Mouse (Mus musculus): ENCODE results near the gene Sgsm1.
A peak's percentile ranks its signal among the peaks of the same experiment; 100 is the strongest.

Gene Sgsm1

DNA sequence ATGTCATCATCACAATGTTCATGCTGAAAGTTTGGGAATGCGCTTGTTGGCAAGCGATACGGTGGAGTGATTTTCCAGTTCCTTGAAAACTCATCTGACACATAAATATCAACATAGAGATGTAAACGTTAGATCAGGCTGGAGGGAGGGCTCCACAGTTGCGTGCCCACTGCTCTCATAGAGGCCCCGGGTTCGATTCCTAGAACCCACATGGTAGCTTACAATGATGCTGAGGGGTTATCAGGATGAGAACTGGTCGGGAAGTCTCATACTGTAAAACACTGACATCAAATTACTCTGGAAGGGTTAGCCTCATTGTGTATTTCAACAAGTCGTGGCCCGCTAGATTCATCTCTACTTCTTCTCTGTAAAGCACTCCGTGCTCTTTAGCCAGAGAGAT, 24.5 kb downstream of the Sgsm1 start:
- DNase-seq (ENCODE audit: low spot score in 2 of 2) = no peak

DNA sequence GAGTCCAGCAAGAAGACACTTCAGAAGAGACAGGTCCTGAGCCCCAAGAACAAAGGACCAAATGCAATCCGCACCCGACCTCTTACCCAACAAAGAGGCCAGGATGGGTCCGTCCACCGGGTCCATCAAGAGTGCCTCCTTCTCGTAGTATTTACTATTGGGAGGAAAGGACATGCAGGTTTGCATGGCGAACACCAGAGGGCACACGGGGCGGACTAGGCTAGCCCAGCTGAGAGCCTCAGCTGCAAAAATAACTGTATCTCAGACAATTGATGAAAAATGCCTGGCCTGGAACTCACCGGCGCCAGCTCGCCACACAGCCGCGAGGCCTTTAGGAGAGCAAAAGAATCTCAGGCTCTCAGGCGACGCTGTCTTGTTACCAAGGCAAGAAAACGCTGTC, 25.0 kb downstream of the Sgsm1 start:
- no peak for DNase-seq (ENCODE audit: low spot score in 2 of 2)

DNA sequence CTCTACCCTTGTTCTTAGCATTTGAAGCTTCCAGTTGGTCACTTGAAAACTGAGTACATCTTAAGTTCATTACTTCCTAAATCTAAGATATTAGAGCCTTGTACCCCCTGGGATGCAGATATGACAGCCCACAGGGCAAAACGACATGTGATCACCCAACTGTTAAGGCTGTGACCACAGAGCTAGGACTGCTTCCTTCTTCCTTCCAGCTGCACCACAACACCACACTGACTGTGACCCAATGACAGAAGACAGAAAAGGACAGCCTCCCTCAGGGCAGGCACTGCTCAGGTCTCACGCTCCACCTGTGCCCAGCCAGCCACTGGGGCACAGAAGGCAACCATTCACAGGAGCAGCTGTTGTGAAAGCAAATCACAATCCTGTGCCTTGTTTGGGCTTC, 26.9 kb downstream of the Sgsm1 start:
- peak; percentile 8 to 26 for DNase-seq (ENCODE audit: low spot score in 2 of 2)

DNA sequence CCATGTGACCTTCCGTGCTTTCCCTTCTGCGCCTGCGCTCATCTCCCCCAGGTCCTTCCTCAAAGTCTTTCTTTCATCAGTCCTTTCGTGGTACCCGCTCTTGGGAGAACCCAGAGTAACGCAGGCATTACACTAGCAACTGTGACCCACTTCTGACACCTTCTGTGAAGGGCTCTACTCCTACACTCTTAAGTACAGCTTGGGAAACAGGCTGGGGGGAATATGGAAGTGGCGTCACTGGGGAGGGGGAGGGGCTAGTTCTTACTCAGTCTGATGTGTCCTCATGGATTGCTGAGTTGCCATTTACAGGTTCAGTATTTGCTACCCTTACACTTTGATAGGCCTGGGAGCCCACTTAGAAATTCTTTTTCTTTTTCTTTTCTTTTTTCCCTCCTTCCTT, 29.0 kb downstream of the Sgsm1 start:
- DNase-seq (ENCODE audit: low spot score in 2 of 2) = no peak

DNA sequence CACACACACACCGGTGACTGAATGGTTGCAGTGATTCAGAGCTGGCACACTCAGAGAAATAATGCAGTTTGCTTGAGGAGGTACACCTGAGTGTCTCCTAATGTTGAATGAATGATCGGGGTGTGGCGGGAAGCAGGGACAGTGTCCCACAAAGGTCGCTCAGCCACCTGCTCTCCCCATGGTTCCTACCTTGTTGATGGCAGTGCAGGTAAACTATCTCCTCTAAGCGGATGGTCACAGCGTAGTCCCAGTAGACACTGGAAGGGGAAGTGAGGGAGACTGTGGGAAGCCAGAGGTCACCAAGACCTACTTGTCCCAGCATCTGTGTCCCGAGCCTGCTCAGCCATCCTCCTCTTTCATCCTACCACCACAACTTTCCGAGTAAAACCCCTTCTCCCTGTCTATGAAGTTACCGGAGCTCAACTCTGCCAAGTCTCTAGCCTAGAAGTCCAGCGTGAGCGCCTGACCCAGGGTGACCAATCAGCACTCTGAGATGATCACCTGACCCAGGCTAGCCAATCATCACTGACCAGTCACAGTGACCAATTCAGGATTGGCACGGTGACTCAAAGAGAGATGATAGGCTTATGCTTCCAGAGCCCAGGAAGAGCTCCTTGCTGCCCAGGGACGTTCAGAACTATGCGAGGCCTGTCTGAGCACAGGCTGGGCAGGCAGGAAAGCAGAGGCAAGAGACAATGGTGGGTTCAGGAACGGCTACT, 30.3 kb downstream of the Sgsm1 start:
- no peak for DNase-seq (ENCODE audit: low spot score in 2 of 2)

DNA sequence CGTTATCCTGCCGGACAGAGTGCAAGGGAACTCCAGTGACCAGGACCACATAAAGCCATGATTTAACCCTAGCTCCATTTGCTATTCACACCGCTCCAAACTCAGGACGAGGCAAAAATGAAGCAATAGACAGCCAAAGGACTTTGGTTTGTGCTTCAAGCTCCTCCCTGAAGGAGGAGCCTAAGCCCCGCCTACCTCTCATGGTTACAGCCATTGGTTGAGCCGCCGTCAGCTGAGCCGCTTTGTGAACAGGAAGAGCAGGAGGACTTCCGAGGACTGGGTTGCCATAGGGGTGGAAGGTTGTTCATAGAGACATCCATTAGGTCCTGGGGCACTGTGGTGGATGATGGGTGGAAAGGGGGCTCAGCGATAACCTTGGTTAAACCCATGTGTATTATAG, 34.7 kb downstream of the Sgsm1 start:
- no peak for DNase-seq (ENCODE audit: low spot score in 2 of 2)

DNA sequence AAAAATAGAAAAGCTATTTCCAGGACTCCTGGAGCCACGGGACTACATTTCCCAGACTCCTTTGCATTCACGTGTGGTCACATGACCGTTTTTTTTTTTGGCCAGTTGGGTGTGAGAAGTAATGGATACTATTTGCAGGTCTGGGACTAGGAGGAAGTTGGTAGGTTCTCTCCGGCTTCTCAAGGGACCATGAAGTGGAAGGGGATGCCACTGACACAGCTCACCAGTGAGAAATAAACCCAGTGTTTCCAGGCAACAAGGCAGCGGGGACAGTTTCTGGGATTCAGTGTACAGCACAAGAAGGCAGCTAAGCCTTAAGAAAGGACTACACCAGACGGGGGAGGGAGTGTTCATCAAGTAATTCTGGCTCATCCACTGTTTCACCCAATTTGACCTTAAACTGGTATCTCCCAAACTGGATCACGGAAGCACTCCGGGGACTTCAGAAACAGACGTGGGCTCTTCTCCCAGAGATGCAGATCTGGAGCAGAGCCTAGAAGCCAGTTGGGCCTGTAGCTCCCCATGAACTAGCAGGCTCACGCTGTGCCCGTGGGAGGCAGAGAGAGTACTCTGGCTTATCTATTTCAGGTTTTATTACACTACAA, 39.3 kb downstream of the Sgsm1 start:
- no peak for DNase-seq (ENCODE audit: low spot score in 2 of 2)

DNA sequence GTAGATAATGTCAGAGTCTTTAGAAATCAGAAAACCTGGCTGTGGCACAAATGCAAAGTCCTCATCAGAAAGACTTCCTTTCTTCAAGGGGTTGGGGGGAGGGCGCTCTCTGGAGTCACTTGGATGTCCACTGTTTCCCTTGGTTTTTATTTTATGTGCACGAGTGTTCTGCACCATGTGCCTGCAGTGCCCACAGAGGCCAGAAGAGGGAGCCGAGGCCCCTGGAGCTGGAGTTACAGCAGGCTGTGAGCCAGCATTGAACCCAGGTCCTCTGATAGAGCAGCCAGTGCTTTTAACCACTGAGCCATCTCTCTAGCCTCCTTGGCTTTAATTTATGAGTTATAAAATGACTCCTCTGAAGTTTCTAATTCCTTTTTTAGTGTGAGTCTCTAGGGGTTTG, 40.5 kb downstream of the Sgsm1 start:
- no peak for DNase-seq (ENCODE audit: low spot score in 2 of 2)

DNA sequence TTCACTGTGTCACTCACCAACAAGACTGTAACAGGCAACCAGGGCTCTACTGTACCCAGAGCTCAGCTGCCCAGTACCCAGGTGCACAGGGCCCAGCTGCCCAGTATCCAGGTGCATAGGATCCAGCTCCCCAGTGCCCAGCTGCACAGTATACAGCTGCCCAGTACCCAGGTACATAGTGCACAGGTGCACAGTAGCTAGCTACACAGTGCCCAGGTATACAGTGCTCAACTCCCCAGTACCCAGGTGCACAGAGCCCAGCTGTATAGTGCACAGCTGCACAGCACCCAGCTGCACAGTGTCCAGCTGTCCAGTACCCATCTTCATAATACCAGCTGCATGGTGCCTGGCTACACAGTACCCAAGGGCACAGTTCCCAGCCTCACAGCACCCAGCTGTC, 42.3 kb downstream of the Sgsm1 start:
- no peak for DNase-seq (ENCODE audit: low spot score in 2 of 2)

DNA sequence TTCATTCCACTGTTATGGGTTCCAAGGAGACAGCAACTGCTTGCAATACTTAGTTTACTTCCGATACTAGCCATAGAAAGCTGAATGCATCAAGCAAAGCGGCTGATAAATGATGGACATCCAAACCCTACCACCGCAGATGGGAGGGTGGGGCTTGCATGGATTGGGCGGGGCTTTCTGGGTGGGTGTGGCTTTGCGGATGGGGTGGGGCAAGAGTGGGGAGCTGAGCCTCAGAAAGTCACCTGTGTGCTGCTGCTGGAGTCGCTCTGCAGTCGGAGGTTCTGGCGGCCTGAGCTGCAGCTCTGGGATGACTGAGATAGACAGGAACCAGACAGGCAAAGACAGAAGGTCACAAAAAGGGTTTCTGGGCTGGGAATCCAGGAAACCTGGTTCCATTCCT, 44.9 kb downstream of the Sgsm1 start:
- no peak for DNase-seq (ENCODE audit: low spot score in 2 of 2)

DNA sequence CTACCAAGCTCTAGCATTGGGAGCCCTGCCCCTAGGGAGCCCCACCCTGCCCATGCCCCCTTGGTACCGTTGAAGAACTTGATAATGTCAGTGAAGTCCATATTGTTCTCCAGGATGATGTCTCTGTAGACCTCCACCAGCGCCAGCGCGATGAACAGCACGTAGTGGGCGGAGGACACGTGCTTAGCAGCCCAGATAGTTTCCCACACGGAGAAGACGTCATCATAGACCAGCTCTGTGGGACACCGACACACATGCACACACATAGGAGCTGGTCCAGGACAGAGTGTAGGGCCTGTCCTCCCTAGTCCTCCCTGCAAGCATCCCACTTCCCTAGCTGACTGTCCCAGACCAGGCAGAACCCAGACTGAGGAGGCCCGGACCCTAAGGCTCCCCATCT, 59.8 kb downstream of the Sgsm1 start:
- no peak for DNase-seq (ENCODE audit: low spot score in 2 of 2)

DNA sequence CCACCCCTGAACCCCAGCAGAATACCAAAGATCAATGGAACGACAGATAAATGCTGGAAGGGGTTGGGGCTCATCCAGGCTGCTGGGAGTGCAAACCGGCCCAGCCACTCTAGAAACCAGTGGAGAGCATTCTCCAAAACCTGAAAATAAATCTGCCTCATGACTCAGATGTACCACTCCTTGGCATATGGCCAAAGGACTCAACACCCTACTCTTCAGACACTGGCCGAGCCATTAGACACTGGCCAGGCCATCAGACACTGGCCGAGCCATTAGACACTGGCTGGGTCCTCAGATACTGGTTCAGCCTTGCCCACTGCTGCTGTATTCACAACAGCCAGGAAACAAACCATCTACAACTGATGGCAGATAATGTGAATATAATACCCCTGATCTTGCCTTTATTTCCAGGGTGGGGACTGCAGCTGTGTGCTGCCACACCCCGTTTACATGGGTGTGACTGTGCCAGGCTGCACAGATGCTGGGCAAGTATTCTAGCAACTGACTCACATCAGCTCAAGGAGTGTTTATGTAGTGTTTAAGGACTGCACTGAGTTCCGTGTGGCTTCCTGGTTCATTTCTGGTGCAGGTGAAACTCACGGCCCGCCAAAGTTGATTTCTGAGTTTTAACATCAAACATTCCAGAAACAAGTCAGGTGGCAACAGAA, 61.2 kb downstream of the Sgsm1 start:
- DNase-seq (ENCODE audit: low spot score in 2 of 2) = no peak

DNA sequence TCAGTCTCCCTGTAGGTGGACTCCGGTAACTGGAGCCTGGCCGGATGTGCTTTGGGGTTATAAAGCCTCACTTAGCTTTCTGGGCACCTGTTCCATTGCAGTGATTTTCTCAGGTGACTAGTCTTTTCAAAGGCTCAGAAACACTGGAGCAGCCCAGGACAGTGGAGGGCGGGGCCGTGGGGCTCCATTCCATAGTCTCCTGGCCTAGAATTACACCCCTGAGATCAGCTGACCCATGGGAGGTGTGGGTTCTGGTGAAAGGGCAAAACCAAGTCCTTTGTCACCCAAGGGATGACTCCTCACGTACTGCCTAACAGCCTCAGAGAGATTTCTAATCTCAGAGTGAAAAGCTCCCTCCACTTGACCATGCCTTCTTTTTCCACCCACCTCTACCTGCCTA, 80.4 kb downstream of the Sgsm1 start:
- DNase-seq (ENCODE audit: low spot score in 2 of 2) = no peak

DNA sequence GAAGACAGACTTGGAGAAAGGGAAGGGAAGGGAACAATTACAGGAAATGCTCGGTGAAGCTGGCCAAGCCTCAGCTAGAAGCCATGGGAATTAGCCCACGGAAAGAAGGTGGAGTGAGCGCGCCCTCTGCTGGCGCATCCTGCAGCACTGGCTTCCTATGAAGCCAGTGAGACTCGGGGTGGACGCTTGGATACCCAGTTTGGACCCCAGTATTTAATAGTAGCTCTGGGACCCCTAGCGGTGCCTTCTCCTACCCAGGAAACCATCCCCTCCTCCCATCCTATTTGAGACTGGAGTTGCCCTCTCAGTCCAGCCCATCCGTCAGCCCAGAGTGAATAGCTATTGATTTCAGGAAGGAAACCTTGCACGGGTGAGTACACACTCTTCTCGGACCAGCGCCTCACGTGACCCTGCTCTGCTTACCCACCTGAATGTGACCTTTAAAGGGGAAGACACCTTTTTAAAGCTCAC, 83.9 kb downstream of the Sgsm1 start, which contains the start of gene Tmem211:
Gene Tmem211 (plus strand): TSS at position 278 of the 471 bp plus-strand sequence.
- peak in 1 of 2 experiments; percentile 27 for DNase-seq (ENCODE audit: low spot score in 2 of 2)

DNA sequence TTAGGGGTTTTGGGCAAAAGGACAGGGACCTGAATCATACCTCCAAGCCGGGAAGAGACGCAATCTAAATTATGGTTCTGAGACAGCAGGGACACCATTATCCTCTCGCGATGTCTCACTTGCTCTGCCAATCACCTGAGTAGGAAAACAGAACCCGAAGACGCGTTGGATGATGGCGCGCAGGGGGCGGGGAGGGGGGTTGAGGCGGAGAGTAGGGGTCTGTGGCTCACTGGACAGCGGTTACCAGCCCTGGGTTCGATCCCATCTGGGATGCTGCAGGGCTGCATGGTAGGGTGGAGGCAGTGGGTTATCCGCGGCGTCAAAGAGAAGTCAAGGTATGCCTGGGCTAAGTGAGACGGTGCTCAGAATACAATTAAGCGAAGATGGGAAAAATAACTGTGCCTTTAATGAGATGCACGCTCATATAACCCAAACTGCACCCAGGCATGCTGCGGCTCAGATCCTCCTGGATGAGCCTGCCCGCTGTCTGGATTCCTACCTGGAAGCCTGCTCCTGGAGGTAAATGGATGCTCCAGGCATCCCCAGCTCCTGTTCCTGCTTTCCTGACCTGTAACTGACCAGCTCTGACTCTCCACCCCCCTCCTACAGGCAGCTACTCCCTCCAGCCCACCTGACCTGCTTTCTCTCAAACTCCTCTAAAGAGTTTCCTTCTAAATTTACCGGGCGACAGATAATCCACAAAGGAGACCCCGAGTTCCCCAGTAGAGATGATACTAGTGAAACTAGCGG, 84.7 kb downstream of the Sgsm1 start:
- DNase-seq (ENCODE audit: low spot score in 2 of 2) = no peak

DNA sequence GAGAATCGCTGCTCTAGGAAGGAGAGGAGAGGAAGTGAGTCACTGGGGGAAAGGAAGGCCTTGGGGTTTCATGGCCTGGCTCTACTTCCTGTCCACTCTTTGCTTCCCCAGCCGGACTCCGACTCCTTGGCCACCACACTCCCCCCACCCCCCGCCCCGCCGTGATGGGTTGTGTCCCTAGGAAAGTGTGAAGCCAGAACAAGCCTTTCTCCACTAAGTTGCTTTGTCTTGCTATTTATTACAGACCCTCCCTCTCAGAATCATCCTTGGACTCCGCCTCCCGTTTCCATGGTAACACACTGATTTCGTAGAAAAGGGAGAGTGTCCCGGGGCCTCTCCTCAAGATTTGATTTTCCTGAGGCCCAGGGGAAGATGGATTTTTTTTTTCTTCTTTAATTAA, 85.3 kb downstream of the Sgsm1 start:
- DNase-seq (ENCODE audit: low spot score in 2 of 2) = no peak

DNA sequence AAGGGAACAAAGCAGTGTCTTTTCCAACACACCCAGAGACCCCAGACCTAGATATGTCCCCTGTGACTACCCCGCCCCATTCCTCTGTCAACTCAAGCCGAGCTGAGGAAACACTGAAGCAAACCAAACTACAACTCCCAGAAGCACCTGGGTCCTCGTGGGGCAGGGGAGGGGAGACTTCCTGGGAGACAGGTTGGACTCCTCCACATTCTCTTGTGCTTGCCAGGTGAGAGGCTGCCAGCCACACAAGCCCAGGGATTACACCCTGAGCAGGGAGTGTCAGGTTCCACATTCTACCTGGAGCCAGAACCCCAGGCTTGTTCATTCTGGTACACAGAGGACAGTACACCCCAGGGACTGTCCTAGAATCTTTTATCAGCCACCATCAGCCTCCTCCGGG, 86.7 kb downstream of the Sgsm1 start:
- DNase-seq (ENCODE audit: low spot score in 2 of 2) = no peak

DNA sequence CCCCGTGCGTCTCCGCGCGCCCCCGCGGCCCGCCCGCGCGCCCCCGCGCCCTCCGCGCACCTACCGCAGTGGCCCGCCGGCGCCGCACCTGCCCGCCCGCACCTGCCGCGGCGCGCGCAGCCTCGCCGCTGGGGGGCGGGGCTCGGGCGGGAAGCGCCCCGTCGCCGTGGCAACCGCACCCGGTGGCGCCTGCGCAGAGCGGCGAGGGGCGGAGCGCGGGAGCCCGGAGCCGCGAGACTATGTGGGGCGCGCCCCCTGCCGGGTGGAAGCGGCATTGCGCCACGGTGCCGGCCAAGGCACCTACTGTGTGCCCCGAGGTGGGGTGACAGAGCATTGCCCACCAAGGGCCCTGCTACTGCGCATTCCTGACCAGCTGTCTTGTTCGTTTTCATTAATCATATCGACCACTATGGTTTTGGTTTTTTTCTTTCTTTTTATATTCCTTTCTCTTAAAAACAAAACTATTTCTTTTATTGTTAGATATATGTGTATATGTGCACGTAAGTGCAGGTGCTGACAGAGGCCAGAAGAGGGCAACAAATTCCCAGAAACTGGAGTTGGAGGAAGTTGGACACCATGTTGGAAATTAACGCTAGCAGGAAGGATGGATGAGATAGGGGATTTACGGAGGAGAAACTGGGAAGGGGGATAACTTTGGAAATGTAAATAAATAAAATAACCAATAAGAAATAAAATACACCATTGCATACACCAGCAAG, 89.3 kb downstream of the Sgsm1 start, which contains the start of gene 2900026A02Rik:
Gene 2900026A02Rik (minus strand): TSS at position 90 of the 719 bp plus-strand sequence.
- peak; percentile 27 to 28 for DNase-seq (ENCODE audit: low spot score in 2 of 2)

DNA sequence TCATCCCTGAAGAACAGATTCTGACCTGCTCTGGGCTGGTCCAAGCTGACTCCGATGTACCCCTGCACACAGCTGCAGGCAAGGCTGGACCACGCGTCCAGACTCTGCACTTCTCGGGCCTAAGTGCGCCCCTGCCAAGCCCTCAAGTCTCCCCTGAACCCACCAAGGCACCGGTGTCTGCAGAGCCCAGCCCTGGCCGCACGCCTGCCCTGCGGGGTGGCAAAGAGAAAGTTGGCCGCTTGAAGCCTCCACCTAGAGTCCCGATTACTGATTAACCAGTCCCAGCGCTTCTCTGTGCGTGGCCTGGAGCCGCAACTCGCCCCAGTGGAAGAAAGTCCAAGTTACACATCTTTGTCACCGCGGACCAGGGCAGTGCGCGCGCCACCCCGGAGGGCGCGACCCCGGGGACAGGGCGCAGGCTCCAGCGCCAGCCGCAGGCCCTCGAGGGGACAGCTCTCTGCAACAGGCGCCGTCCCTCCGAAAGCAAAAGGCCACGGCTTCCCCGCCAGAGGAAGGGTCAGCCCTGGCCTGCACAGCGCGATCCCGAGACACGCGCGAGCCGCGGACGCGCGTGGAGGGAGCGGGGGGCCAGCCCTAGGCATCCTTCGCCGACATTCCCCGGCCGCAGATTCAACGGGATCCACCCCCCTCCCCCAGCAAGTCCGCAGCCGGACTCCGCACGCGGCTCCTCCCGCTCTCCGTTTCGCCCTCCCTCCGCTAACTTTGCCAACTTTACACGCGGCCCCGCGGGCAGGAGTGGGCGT, 90.0 kb downstream of the Sgsm1 start:
- no peak for DNase-seq (ENCODE audit: low spot score in 2 of 2)

DNA sequence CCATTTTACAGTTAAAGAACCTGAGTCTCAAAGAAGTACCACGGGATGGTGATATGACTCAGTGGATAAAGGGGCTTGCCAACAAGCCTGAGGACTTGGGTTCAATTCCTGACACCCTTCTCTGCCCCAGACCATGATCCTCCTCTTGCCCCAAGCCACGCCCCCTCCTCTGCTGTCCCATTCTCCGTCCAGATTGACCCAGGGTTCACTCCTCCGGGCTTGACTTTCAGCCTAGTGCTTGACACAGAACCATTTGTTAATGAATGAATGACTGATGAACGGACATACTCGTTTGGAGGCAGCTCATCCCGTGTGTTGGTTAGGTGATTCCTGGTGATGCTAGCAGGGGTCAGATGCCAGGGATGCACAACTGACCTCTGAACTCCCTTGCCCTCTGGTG, 90.7 kb downstream of the Sgsm1 start:
- no peak for DNase-seq (ENCODE audit: low spot score in 2 of 2)

DNA sequence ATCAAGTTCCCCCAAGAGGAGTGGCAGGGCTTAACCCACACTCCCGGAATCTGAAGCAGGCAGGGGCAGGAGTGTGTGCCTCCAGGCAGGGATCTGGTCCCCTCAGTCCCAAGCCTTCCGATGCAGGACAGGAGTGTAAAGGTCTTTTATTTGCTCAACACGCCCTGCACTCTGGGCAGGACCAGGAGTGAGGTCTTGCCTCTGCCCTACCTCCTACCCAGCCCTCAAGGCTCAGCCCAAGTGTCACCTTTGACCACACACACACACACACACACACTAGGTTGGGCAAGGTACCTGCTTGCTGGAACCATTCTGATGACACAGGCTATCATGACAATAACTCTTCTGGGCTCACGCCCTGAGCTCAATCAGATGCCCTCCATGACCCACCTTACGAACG, 91.1 kb downstream of the Sgsm1 start:
- DNase-seq (ENCODE audit: low spot score in 2 of 2) = no peak

All from spleen, postnatal 36 days (tissue).